Mouse (Mus musculus) spleen, postnatal 36 days (tissue): ENCODE measurements around the gene Lmna.
A peak's percentile ranks its signal among the peaks of the same experiment; 100 is the strongest.

Experiments used
- DNase-seq, 2 experiments: peaks; one replicate each; pipeline ENCODE4 v3.0.0; 2022; ENCODE audit warnings: low spot score in 2 of 2, mixed read lengths in 1 of 2

The Lmna gene

GRCm38 (mm10) chr3:88509692-88510420, at the start of gene Lmna:
Gene Lmna, minus strand, starts transcription at chr3:88509956.
- peak; percentile 91 to 92 for DNase-seq

GRCm38 (mm10) chr3:88556616-88557015, 46.9 kb upstream of the Lmna start:
- no peak for DNase-seq

- DNase-seq: no peak
These were observed 46.0 kb upstream of the Lmna start for GRCm38 (mm10) chr3:88555731-88556130.

- no peak for DNase-seq
These were observed 45.4 kb upstream of the Lmna start for GRCm38 (mm10) chr3:88555069-88555605.

GRCm38 (mm10) chr3:88553880-88554586, 44.3 kb upstream of the Lmna start:
- peak in 1 of 2 experiments; percentile 47 for DNase-seq

- peak; percentile 83 to 89 for DNase-seq
These were observed 43.7 kb upstream of the Lmna start, which contains the start of gene Ubqln4 for GRCm38 (mm10) chr3:88553525-88553879. Gene Ubqln4, plus strand, starts transcription at chr3:88553758.

- peak; percentile 97 to 98 for DNase-seq
These were observed 43.1 kb upstream of the Lmna start, which contains the start of gene Lamtor2 for GRCm38 (mm10) chr3:88552676-88553524. Gene Lamtor2, minus strand, starts transcription at chr3:88553074.

- no peak for DNase-seq
These were observed 42.4 kb upstream of the Lmna start for GRCm38 (mm10) chr3:88552082-88552645.

- no peak for DNase-seq
These were observed 41.8 kb upstream of the Lmna start for GRCm38 (mm10) chr3:88551586-88551985.

GRCm38 (mm10) chr3:88548180-88548917, 38.6 kb upstream of the Lmna start, which contains the start of gene Rab25:
Gene Rab25, minus strand, starts transcription at chr3:88548300.
- no peak for DNase-seq

- no peak for DNase-seq
These were observed 37.1 kb upstream of the Lmna start for GRCm38 (mm10) chr3:88546674-88547418.

- DNase-seq: peak; percentile 60 to 61
These were observed 35.3 kb upstream of the Lmna start for GRCm38 (mm10) chr3:88544955-88545591.

- no peak for DNase-seq
These were observed 34.8 kb upstream of the Lmna start for GRCm38 (mm10) chr3:88544514-88544913.

- peak in 1 of 2 experiments; percentile 33 for DNase-seq
These were observed 34.1 kb upstream of the Lmna start for GRCm38 (mm10) chr3:88543651-88544410.

GRCm38 (mm10) chr3:88543174-88543573, 33.4 kb upstream of the Lmna start:
- no peak for DNase-seq

- no peak for DNase-seq
These were observed 32.7 kb upstream of the Lmna start for GRCm38 (mm10) chr3:88542486-88542885.

- no peak for DNase-seq
These were observed 32.1 kb upstream of the Lmna start for GRCm38 (mm10) chr3:88541622-88542401.

- no peak for DNase-seq
These were observed 30.3 kb upstream of the Lmna start for GRCm38 (mm10) chr3:88540085-88540484.
